Mouse (Mus musculus): Measurements from ENCODE around the gene Prkag3.

- TF ChIP-seq CTCF (IDR thresholded peaks at IDR 0.05; ENCODE audit: low read depth) (no peak), EP300 (IDR thresholded peaks at IDR 0.05; ENCODE audit: low read depth) (no peak)
Observed at GRCm38 (mm10) chr1:74704156-74704555, 44.9 kb downstream of the Prkag3 start.

All from liver, postnatal 0 days (tissue).